Mouse (Mus musculus) neural tube, embryonic 15.5 days (tissue): ENCODE measurements around the gene Zfyve28. TPM values are rescaled to one million over a fixed set of nuclear protein-coding genes. Genes with fewer than 3 reads are reported as not detected.

ENCODE experiments used
- ATAC-seq: fragments of 200-750 bp; cut with Nextera tagmentation; 2 replicates; pipeline ENCODE4 v1.8.0; 2017; ENCODE audit warnings: mild to moderate bottlenecking, moderate TSS enrichment, moderate library complexity; ENCODE audit not compliant: low FRiP score
- H3K27ac ChIP-seq: fragments of 300-500 bp; sonication (generic); replicated peaks from 2 replicates; pipeline ENCODE4 v1.5.1; 2015; ENCODE audit warnings: mild to moderate bottlenecking, inconsistent platforms
- H3K27me3 ChIP-seq: fragments of 300-500 bp; sonication (generic); replicated peaks from 2 replicates; pipeline ENCODE4 v1.6.1; 2015; ENCODE audit warnings: inconsistent platforms
- H3K36me3 ChIP-seq: fragments of 300-500 bp; sonication (generic); 2 replicates; pipeline ENCODE4 v1.6.1; 2015; ENCODE audit warnings: inconsistent platforms
- H3K4me1 ChIP-seq: fragments of 300-500 bp; sonication (generic); 2 replicates; pipeline ENCODE4 v1.6.1; 2015; ENCODE audit warnings: inconsistent platforms
- H3K4me2 ChIP-seq: fragments of 300-500 bp; sonication (generic); 2 replicates; pipeline ENCODE4 v1.6.1; 2015; ENCODE audit warnings: inconsistent platforms, mild to moderate bottlenecking, moderate library complexity
- H3K4me3 ChIP-seq: fragments of 300-500 bp; sonication (generic); replicated peaks from 2 replicates; pipeline ENCODE4 v1.5.1; 2015; ENCODE audit warnings: mild to moderate bottlenecking, inconsistent platforms
- H3K9ac ChIP-seq: fragments of 300-500 bp; sonication (generic); replicated peaks from 2 replicates; pipeline ENCODE4 v1.6.1; 2015; ENCODE audit warnings: mild to moderate bottlenecking, inconsistent platforms
- H3K9me3 ChIP-seq: fragments of 300-500 bp; sonication (generic); replicated peaks from 2 replicates; pipeline ENCODE4 v1.6.1; 2016; ENCODE audit warnings: inconsistent platforms
- WGBS: fragments of 180-500 bp; shearing (Covaris S2); methylation state at CpG from one replicate; pipeline ENCODE4 v1.1.7; 2015; ENCODE audit warnings: mixed read lengths; 5-methylcytosine and 5-hydroxymethylcytosine counted together
- polyA plus RNA-seq: library from polyadenylated mRNA; unstranded; fragments of >200 nt; fragmentation: Nextera tagmentation; extraction: Ambion mirVana; gene quantifications from 2 replicates; pipeline ENCODE4 v1.2.1, GENCODE M21; 2015

Gene Zfyve28
- polyA plus RNA-seq, 1 experiment from 2014 or later: 7.5 TPM

GRCm38 (mm10) chr5:34309016-34309415 is 20.8 kb upstream of the Zfyve28 start:
- H3K36me3 ChIP-seq: no peaks in the 10 kb centered on the region
- H3K4me3 ChIP-seq: no peak overlapping the region
- no peak overlapping the region for H3K9ac ChIP-seq
- H3K9me3 ChIP-seq: no peaks in the 10 kb centered on the region
- 79% methylated on average over 3 of the region's 3 CpGs for WGBS
- no peak overlapping the region for H3K27ac ChIP-seq
- no peaks in the 10 kb centered on the region for H3K4me1 ChIP-seq
- H3K4me2 ChIP-seq: no peak overlapping the region
- no peaks in the 10 kb centered on the region for H3K27me3 ChIP-seq
- ATAC-seq: no peak

- no peak for ATAC-seq
- no peak overlapping the region for H3K27ac ChIP-seq
- H3K4me2 ChIP-seq: no peak overlapping the region
- H3K4me3 ChIP-seq: no peak overlapping the region
- H3K9me3 ChIP-seq: no peaks in the 10 kb centered on the region
- 83% methylated on average over 7 of the region's 7 CpGs for WGBS
- no peaks in the 10 kb centered on the region for H3K4me1 ChIP-seq
- no peaks in the 10 kb centered on the region for H3K36me3 ChIP-seq
- 0 out of 2 replicates have a peak, but pooled peaks cover 3% of the 10 kb centered on the region for H3K27me3 ChIP-seq
- no peak overlapping the region for H3K9ac ChIP-seq
Observed at GRCm38 (mm10) chr5:34302377-34302776, 14.1 kb upstream of the Zfyve28 start.

GRCm38 (mm10) chr5:34298937-34299535 is 10.8 kb upstream of the Zfyve28 start:
- no peak overlapping the region for H3K9ac ChIP-seq
- no peaks in the 10 kb centered on the region for H3K36me3 ChIP-seq
- 84% methylated on average over 10 of the region's 10 CpGs for WGBS
- no peaks in the 10 kb centered on the region for H3K4me1 ChIP-seq
- H3K27me3 ChIP-seq: 0 out of 2 replicates have a peak, but pooled peaks cover 3% of the 10 kb centered on the region
- no peak overlapping the region for H3K27ac ChIP-seq
- ATAC-seq: no peak
- H3K4me2 ChIP-seq: no peak overlapping the region
- no peak overlapping the region for H3K4me3 ChIP-seq
- no peaks in the 10 kb centered on the region for H3K9me3 ChIP-seq

GRCm38 (mm10) chr5:34298061-34298460 is 9.8 kb upstream of the Zfyve28 start:
- Histone ChIP-seq H3K27ac (no peak overlapping the region), H3K36me3 (no peaks in the 10 kb centered on the region), H3K4me1 (no peaks in the 10 kb centered on the region), H3K27me3 (0 out of 2 replicates have a peak, but pooled peaks cover 3% of the 10 kb centered on the region), H3K4me3 (no peak overlapping the region), H3K9ac (no peak overlapping the region), H3K9me3 (no peaks in the 10 kb centered on the region), H3K4me2 (no peak overlapping the region)
- ATAC-seq: no peak
- 58% methylated on average over 4 of the region's 4 CpGs for WGBS

- 93% methylated on average over 2 of the region's 2 CpGs for WGBS
- no peak for ATAC-seq
- no peaks in the 10 kb centered on the region for H3K4me1 ChIP-seq
- H3K27ac ChIP-seq: no peak overlapping the region
- H3K36me3 ChIP-seq: no peaks in the 10 kb centered on the region
- 0 out of 2 replicates have a peak, but pooled peaks cover 8% of the 10 kb centered on the region for H3K27me3 ChIP-seq
- H3K9me3 ChIP-seq: no peaks in the 10 kb centered on the region
- no peak overlapping the region for H3K4me2 ChIP-seq
- H3K4me3 ChIP-seq: no peak overlapping the region
- no peak overlapping the region for H3K9ac ChIP-seq
Observed at GRCm38 (mm10) chr5:34295141-34295540, 6.9 kb upstream of the Zfyve28 start.

- H3K4me3 ChIP-seq: no peak overlapping the region
- no peaks in the 10 kb centered on the region for H3K9me3 ChIP-seq
- H3K27me3 ChIP-seq: 0 out of 2 replicates have a peak, but pooled peaks cover 8% of the 10 kb centered on the region
- WGBS: 50% methylated on average over 2 of the region's 2 CpGs
- no peak overlapping the region for H3K9ac ChIP-seq
- no peak for ATAC-seq
- H3K4me1 ChIP-seq: no peaks in the 10 kb centered on the region
- H3K27ac ChIP-seq: no peak overlapping the region
- no peaks in the 10 kb centered on the region for H3K36me3 ChIP-seq
- no peak overlapping the region for H3K4me2 ChIP-seq
Observed at GRCm38 (mm10) chr5:34294696-34295095, 6.4 kb upstream of the Zfyve28 start.

GRCm38 (mm10) chr5:34293363-34293762 is 5.1 kb upstream of the Zfyve28 start:
- Histone ChIP-seq H3K4me3 (no peak overlapping the region), H3K27me3 (peaks cover 14% of the 10 kb centered on the region; the same call in 1 of the 2 replicates), H3K27ac (no peak overlapping the region), H3K9me3 (no peaks in the 10 kb centered on the region), H3K36me3 (no peaks in the 10 kb centered on the region), H3K4me1 (peaks cover 5% of the 10 kb centered on the region; the same call in 1 of the 2 replicates), H3K4me2 (no peak overlapping the region), H3K9ac (no peak overlapping the region)
- ATAC-seq: no peak
- 80% methylated on average over 6 of the region's 6 CpGs for WGBS

GRCm38 (mm10) chr5:34289286-34289685 is 1.0 kb upstream of the Zfyve28 start:
- Histone ChIP-seq H3K27ac (no peak overlapping the region), H3K4me3 (0 out of 2 replicates have a peak overlapping the region, but pooled peaks have one; percentile 13), H3K4me1 (peaks cover 23% of the 10 kb centered on the region), H3K27me3 (peaks cover 26% of the 10 kb centered on the region), H3K9ac (no peak overlapping the region), H3K9me3 (no peaks in the 10 kb centered on the region), H3K36me3 (no peaks in the 10 kb centered on the region), H3K4me2 (peak overlapping the region; percentile 76)
- ATAC-seq: no peak
- 60% methylated on average over 2 of the region's 2 CpGs for WGBS

- H3K27ac ChIP-seq: peak overlapping the region; percentile 65
- WGBS: under 1% methylated on average over 18 of the region's 18 CpGs
- H3K27me3 ChIP-seq: peaks cover 26% of the 10 kb centered on the region
- H3K4me1 ChIP-seq: peaks cover 23% of the 10 kb centered on the region
- no peak for ATAC-seq
- H3K9ac ChIP-seq: peak overlapping the region; percentile 80
- H3K4me2 ChIP-seq: peak overlapping the region; percentile 76
- peak overlapping the region; percentile 79 for H3K4me3 ChIP-seq
- H3K9me3 ChIP-seq: no peaks in the 10 kb centered on the region
- H3K36me3 ChIP-seq: no peaks in the 10 kb centered on the region
Observed at GRCm38 (mm10) chr5:34287838-34288145, 457 bp downstream of the Zfyve28 start.

- no peaks in the 10 kb centered on the region for H3K9me3 ChIP-seq
- H3K27ac ChIP-seq: peak overlapping the region; percentile 65
- peak overlapping the region; percentile 76 for H3K4me2 ChIP-seq
- H3K4me3 ChIP-seq: peak overlapping the region; percentile 79
- peaks cover 26% of the 10 kb centered on the region for H3K27me3 ChIP-seq
- H3K9ac ChIP-seq: peak overlapping the region; percentile 80
- peak; percentile 15; the same call in 1 of the 2 replicates for ATAC-seq
- peaks cover 23% of the 10 kb centered on the region for H3K4me1 ChIP-seq
- no peaks in the 10 kb centered on the region for H3K36me3 ChIP-seq
- WGBS: under 1% methylated on average over 54 of the region's 54 CpGs
Observed at GRCm38 (mm10) chr5:34287001-34287837, 1.0 kb downstream of the Zfyve28 start.

GRCm38 (mm10) chr5:34286516-34286915 is 1.7 kb downstream of the Zfyve28 start:
- Histone ChIP-seq H3K4me3 (peak overlapping the region; percentile 79), H3K4me2 (peak overlapping the region; percentile 76), H3K9ac (peak overlapping the region; percentile 80; the same call in 1 of the 2 replicates), H3K27me3 (peaks cover 26% of the 10 kb centered on the region), H3K27ac (no peak overlapping the region), H3K9me3 (no peaks in the 10 kb centered on the region), H3K4me1 (peaks cover 23% of the 10 kb centered on the region), H3K36me3 (no peaks in the 10 kb centered on the region)
- no peak for ATAC-seq
- whole genome bisulfite sequencing: 4% methylated on average over 11 of the region's 11 CpGs

GRCm38 (mm10) chr5:34285285-34285684 is 3.0 kb downstream of the Zfyve28 start:
- Histone ChIP-seq H3K9ac (no peak overlapping the region), H3K4me3 (no peak overlapping the region), H3K36me3 (no peaks in the 10 kb centered on the region), H3K27me3 (peaks cover 21% of the 10 kb centered on the region), H3K9me3 (no peaks in the 10 kb centered on the region), H3K4me1 (peaks cover 23% of the 10 kb centered on the region), H3K4me2 (no peak overlapping the region), H3K27ac (no peak overlapping the region)
- 86% methylated on average over 2 of the region's 2 CpGs for WGBS
- ATAC-seq: no peak
